Mouse (Mus musculus): ENCODE measurements at regions not wholly inside any gene's neighbourhood (a gene's known extent, or its start where the extent isn't known, plus 50 kb on each side); places are given as distances from the start of the nearest gene placed in this dataset.

DNA sequence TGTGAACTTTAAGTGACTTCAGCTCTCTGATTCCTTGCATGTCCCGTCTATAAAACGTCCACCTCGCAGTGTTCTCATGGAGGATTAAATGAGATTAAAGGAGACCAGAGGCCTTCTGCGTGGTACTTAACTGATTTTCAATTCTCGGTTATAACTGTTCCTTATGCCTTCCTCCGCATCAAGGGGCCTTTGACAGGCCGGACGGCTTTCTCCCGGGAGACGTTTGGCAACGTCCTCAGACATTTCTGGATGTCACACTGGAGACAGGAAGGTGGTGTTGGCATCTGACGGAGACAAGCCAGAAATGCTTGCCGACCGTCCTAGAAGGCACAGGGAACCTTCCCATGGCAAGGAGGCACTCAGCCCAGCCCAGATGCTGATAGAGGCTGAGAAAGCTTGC lies 532.2 kb upstream of the Tbx3 start:
- Histone ChIP-seq H3K27ac (ENCODE audit: control insufficient read depth, low read depth, low read length) (no peak overlapping the region), H3K27me3 (ENCODE audit: control insufficient read depth in 1 of 2, insufficient read depth in 2 of 2, low read length in 2 of 2) (no peaks in the 10 kb centered on the region), H3K4me3 (ENCODE audit: control insufficient read depth in 1 of 2, insufficient read depth in 1 of 2, low read depth in 2 of 2, low read length in 2 of 2) (no peak overlapping the region), H3K4me1 (ENCODE audit: control insufficient read depth in 1 of 2, insufficient read depth in 2 of 2, low read length in 2 of 2) (no peaks in the 10 kb centered on the region), H3K9me3 (replicated peaks; ENCODE audit: insufficient read depth, low read length) (no peaks in the 10 kb centered on the region), H3K9ac (ENCODE audit: control insufficient read depth, low read depth, low read length, poor library complexity, severe bottlenecking) (no peak overlapping the region), H3K79me2 (ENCODE audit: control insufficient read depth, insufficient read depth, low read length, poor library complexity) (no peaks in the 10 kb centered on the region), H3K36me3 (ENCODE audit: control insufficient read depth in 1 of 2, insufficient read depth in 2 of 2, low read length in 2 of 2) (no peaks in the 10 kb centered on the region)
- TF ChIP-seq EP300 (IDR thresholded peaks at IDR 0.05; ENCODE audit: low read depth in 1 of 2, low read length in 2 of 2) = no peak
- no peak for TF ChIP-seq MYC (IDR thresholded peaks at IDR 0.05; ENCODE audit: low read depth, low read length)
- no peak for TF ChIP-seq ZKSCAN1 (IDR thresholded peaks at IDR 0.05; ENCODE audit: low read depth, low read length)
- no peak for TF ChIP-seq POLR2A (IDR thresholded peaks at IDR 0.05; ENCODE audit: control insufficient read depth in 1 of 2, insufficient read depth in 1 of 2, low read depth in 1 of 2, low read length in 2 of 2, poor library complexity in 1 of 2)
- no peak for TF ChIP-seq ETS1 (IDR thresholded peaks at IDR 0.05; ENCODE audit: low read depth, low read length)
- no peak for TF ChIP-seq JUND (IDR thresholded peaks at IDR 0.05; ENCODE audit: low read depth, low read length)
- TF ChIP-seq USF2 (IDR thresholded peaks at IDR 0.05; ENCODE audit: borderline replicate concordance in 1 of 2, insufficient read depth in 1 of 2, low read depth in 1 of 2, low read length in 2 of 2) = no peak
- TF ChIP-seq RAD21 (IDR thresholded peaks at IDR 0.05; ENCODE audit: low read depth, low read length) = no peak
- TF ChIP-seq CTCF (IDR thresholded peaks at IDR 0.05 in 2 of 3, conservative IDR thresholded peaks at IDR 0.05 in 1 of 3; ENCODE audit: control insufficient read depth in 1 of 3, insufficient read depth in 1 of 3, low read depth in 2 of 3, low read length in 3 of 3, poor library complexity in 1 of 3, severe bottlenecking in 1 of 3) = no peak
- TF ChIP-seq NRF1 (IDR thresholded peaks at IDR 0.05; ENCODE audit: insufficient read depth, low read depth, low read length, poor library complexity, severe bottlenecking) = no peak
- DNase-seq (ENCODE audit: low read depth, low spot score) = no peak

DNA sequence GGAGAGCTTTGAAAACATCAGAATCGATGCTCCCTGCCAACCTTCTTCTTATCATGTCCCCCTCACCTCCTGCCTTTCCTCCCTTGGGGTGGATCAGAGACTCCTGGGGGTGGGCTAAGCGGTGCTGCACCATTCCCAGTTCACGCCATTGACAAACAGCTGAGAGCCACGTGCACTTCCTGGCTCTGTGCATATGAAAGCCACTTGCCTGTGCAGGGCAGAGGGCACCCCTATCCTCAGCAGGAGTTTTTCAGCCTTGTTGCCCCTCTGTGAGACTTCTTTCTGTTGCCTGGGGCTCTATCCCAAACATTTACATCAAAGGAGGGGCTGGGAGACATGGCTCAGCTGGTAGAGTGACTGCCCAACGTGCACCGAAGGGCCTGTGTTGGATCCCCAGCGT lies 531.1 kb upstream of the Tbx3 start:
- TF ChIP-seq NELFE (IDR thresholded peaks at IDR 0.05; ENCODE audit: low read depth, low read length) = no peak
- TF ChIP-seq MAX (IDR thresholded peaks at IDR 0.05; ENCODE audit: low read length) = no peak
- TF ChIP-seq SIN3A (IDR thresholded peaks at IDR 0.05; ENCODE audit: low read length) = no peak
- no peak for TF ChIP-seq ZC3H11A (IDR thresholded peaks at IDR 0.05; ENCODE audit: low read depth, low read length)
- no peak for TF ChIP-seq BHLHE40 (IDR thresholded peaks at IDR 0.05; ENCODE audit: borderline replicate concordance, low read depth, low read length)
- no peak for TF ChIP-seq USF2 (IDR thresholded peaks at IDR 0.05; ENCODE audit: borderline replicate concordance in 1 of 2, insufficient read depth in 1 of 2, low read depth in 1 of 2, low read length in 2 of 2)
- no peak for TF ChIP-seq CHD2 (IDR thresholded peaks at IDR 0.05; ENCODE audit: low read length)
- no peak for TF ChIP-seq MAFK (IDR thresholded peaks at IDR 0.05; ENCODE audit: borderline replicate concordance, low read depth, low read length)
- no peak for TF ChIP-seq POLR2A (IDR thresholded peaks at IDR 0.05; ENCODE audit: control insufficient read depth in 1 of 2, insufficient read depth in 1 of 2, low read depth in 1 of 2, low read length in 2 of 2, poor library complexity in 1 of 2)
- no peak for TF ChIP-seq POLR2AphosphoS5 (IDR thresholded peaks at IDR 0.05; ENCODE audit: borderline replicate concordance, low read depth, low read length)
- TF ChIP-seq USF1 (IDR thresholded peaks at IDR 0.05; ENCODE audit: low read depth, low read length) = no peak
- no peak for TF ChIP-seq NRF1 (IDR thresholded peaks at IDR 0.05; ENCODE audit: insufficient read depth, low read depth, low read length, poor library complexity, severe bottlenecking)
- Histone ChIP-seq H3K4me3 (ENCODE audit: control insufficient read depth in 1 of 2, insufficient read depth in 1 of 2, low read depth in 2 of 2, low read length in 2 of 2) (no peak overlapping the region), H3K9ac (ENCODE audit: control insufficient read depth, low read depth, low read length, poor library complexity, severe bottlenecking) (no peak overlapping the region), H3K36me3 (ENCODE audit: control insufficient read depth in 1 of 2, insufficient read depth in 2 of 2, low read length in 2 of 2) (no peaks in the 10 kb centered on the region), H3K9me3 (replicated peaks; ENCODE audit: insufficient read depth, low read length) (no peaks in the 10 kb centered on the region), H3K79me2 (ENCODE audit: control insufficient read depth, insufficient read depth, low read length, poor library complexity) (no peaks in the 10 kb centered on the region), H3K27me3 (ENCODE audit: control insufficient read depth in 1 of 2, insufficient read depth in 2 of 2, low read length in 2 of 2) (no peaks in the 10 kb centered on the region), H3K4me1 (ENCODE audit: control insufficient read depth in 1 of 2, insufficient read depth in 2 of 2, low read length in 2 of 2) (no peaks in the 10 kb centered on the region), H3K27ac (ENCODE audit: control insufficient read depth, low read depth, low read length) (no peak overlapping the region)
- DNase-seq (ENCODE audit: low read depth, low spot score) = no peak
